Mouse (Mus musculus): ENCODE measurements around the gene Acer3. TPM values are rescaled to one million over a fixed set of nuclear protein-coding genes. Genes with fewer than 3 reads are reported as not detected.

Gene Acer3
- total and polyA plus RNA-seq, 2 experiments from 2014 or later, result 18.1 to 26.8 TPM

- DNase-seq (ENCODE audit: low spot score) (no peak), ATAC-seq (0 out of 2 replicates have a peak, but pooled peaks have one; percentile 24)
- no peaks in the 10 kb centered on the region for H3K36me3 ChIP-seq (ENCODE audit: insufficient read depth, low read length)
- no peak for TF ChIP-seq CTCF (IDR thresholded peaks at IDR 0.05; ENCODE audit: low read depth)
- no peaks in the 10 kb centered on the region for H3K4me1 ChIP-seq (ENCODE audit: insufficient read depth, low read length)
- H3K9ac ChIP-seq (replicated peaks; ENCODE audit: low read length), result no peak overlapping the region
- no peaks in the 10 kb centered on the region for H3K9me3 ChIP-seq (ENCODE audit: low read length)
- WGBS, result 57% methylated on average over 7 of the region's 7 CpGs
- H3K27ac ChIP-seq, result no peak overlapping the region
- H3K4me2 ChIP-seq (ENCODE audit: low read depth, low read length), result no peak overlapping the region
- no peaks in the 10 kb centered on the region for H3K27me3 ChIP-seq (ENCODE audit: insufficient read depth, low read length)
- no peak overlapping the region for H3K4me3 ChIP-seq (ENCODE audit: low read length)
Measured at GRCm38 (mm10) chr7:98329651-98330374, 8.8 kb upstream of the Acer3 start.

- no peak for TF ChIP-seq CTCF (IDR thresholded peaks at IDR 0.05; ENCODE audit: low read depth)
- WGBS, result 37% methylated on average over 2 of the region's 2 CpGs
- H3K4me3 ChIP-seq (ENCODE audit: low read length), result no peak overlapping the region
- H3K36me3 ChIP-seq (ENCODE audit: insufficient read depth, low read length), result no peaks in the 10 kb centered on the region
- H3K9me3 ChIP-seq (ENCODE audit: low read length), result no peaks in the 10 kb centered on the region
- no peak overlapping the region for H3K27ac ChIP-seq
- no peak overlapping the region for H3K9ac ChIP-seq (replicated peaks; ENCODE audit: low read length)
- H3K4me1 ChIP-seq (ENCODE audit: insufficient read depth, low read length), result peaks cover 5% of the 10 kb centered on the region
- DNase-seq (ENCODE audit: low spot score), result no peak
- no peak overlapping the region for H3K4me2 ChIP-seq (ENCODE audit: low read depth, low read length)
- ATAC-seq, result no peak
- H3K27me3 ChIP-seq (ENCODE audit: insufficient read depth, low read length), result no peaks in the 10 kb centered on the region
Measured at GRCm38 (mm10) chr7:98328311-98328710, 7.3 kb upstream of the Acer3 start.

- Histone ChIP-seq H3K27ac (no peak overlapping the region), H3K9ac (replicated peaks; ENCODE audit: low read length) (no peak overlapping the region), H3K4me3 (ENCODE audit: low read length) (no peak overlapping the region), H3K4me1 (ENCODE audit: insufficient read depth, low read length) (peaks cover 9% of the 10 kb centered on the region), H3K36me3 (ENCODE audit: insufficient read depth, low read length) (no peaks in the 10 kb centered on the region), H3K9me3 (ENCODE audit: low read length) (no peaks in the 10 kb centered on the region), H3K4me2 (ENCODE audit: low read depth, low read length) (no peak overlapping the region), H3K27me3 (ENCODE audit: insufficient read depth, low read length) (no peaks in the 10 kb centered on the region)
- no peak for ATAC-seq
- 62% methylated on average over 7 of the region's 7 CpGs for WGBS
- no peak for TF ChIP-seq CTCF (IDR thresholded peaks at IDR 0.05; ENCODE audit: low read depth)
- no peak for DNase-seq (ENCODE audit: low spot score)
Measured at GRCm38 (mm10) chr7:98326051-98326450, 5.0 kb upstream of the Acer3 start.

- Histone ChIP-seq H3K9ac (replicated peaks; ENCODE audit: low read length) (no peak overlapping the region), H3K4me1 (ENCODE audit: insufficient read depth, low read length) (peaks cover 9% of the 10 kb centered on the region), H3K27ac (no peak overlapping the region), H3K4me3 (ENCODE audit: low read length) (no peak overlapping the region), H3K4me2 (ENCODE audit: low read depth, low read length) (no peak overlapping the region), H3K9me3 (ENCODE audit: low read length) (no peaks in the 10 kb centered on the region), H3K27me3 (ENCODE audit: insufficient read depth, low read length) (no peaks in the 10 kb centered on the region), H3K36me3 (ENCODE audit: insufficient read depth, low read length) (no peaks in the 10 kb centered on the region)
- 45% methylated on average over 1 of the region's 1 CpGs for WGBS
- TF ChIP-seq CTCF (IDR thresholded peaks at IDR 0.05; ENCODE audit: low read depth), result no peak
- ATAC-seq (no peak), DNase-seq (ENCODE audit: low spot score) (peak; percentile 23)
Measured at GRCm38 (mm10) chr7:98324228-98324627, 3.2 kb upstream of the Acer3 start.

- WGBS, result 20% methylated on average over 5 of the region's 5 CpGs
- H3K4me2 ChIP-seq (ENCODE audit: low read depth, low read length), result no peak overlapping the region
- H3K36me3 ChIP-seq (ENCODE audit: insufficient read depth, low read length), result no peaks in the 10 kb centered on the region
- no peaks in the 10 kb centered on the region for H3K27me3 ChIP-seq (ENCODE audit: insufficient read depth, low read length)
- DNase-seq (ENCODE audit: low spot score), result peak; percentile 88
- no peak overlapping the region for H3K9ac ChIP-seq (replicated peaks; ENCODE audit: low read length)
- peak; percentile 84 for ATAC-seq
- peak overlapping the region; percentile 56; the same call in 1 of the 2 replicates for H3K27ac ChIP-seq
- no peak overlapping the region for H3K4me3 ChIP-seq (ENCODE audit: low read length)
- H3K4me1 ChIP-seq (ENCODE audit: insufficient read depth, low read length), result peaks cover 9% of the 10 kb centered on the region
- no peaks in the 10 kb centered on the region for H3K9me3 ChIP-seq (ENCODE audit: low read length)
- TF ChIP-seq CTCF (IDR thresholded peaks at IDR 0.05; ENCODE audit: low read depth), result no peak
Measured at GRCm38 (mm10) chr7:98323288-98324019, 2.4 kb upstream of the Acer3 start.

- no peak for ATAC-seq
- Histone ChIP-seq H3K27me3 (ENCODE audit: insufficient read depth, low read length) (no peaks in the 10 kb centered on the region), H3K9me3 (ENCODE audit: low read length) (no peaks in the 10 kb centered on the region), H3K36me3 (ENCODE audit: insufficient read depth, low read length) (no peaks in the 10 kb centered on the region), H3K9ac (replicated peaks; ENCODE audit: low read length) (no peak overlapping the region), H3K4me2 (ENCODE audit: low read depth, low read length) (no peak overlapping the region), H3K4me3 (ENCODE audit: low read length) (no peak overlapping the region), H3K4me1 (ENCODE audit: insufficient read depth, low read length) (peaks cover 9% of the 10 kb centered on the region), H3K27ac (no peak overlapping the region)
- no peak for DNase-seq (ENCODE audit: low spot score)
- no peak for TF ChIP-seq CTCF (IDR thresholded peaks at IDR 0.05; ENCODE audit: low read depth)
- 88% methylated on average over 3 of the region's 3 CpGs for WGBS
Measured at GRCm38 (mm10) chr7:98322415-98322814, 1.4 kb upstream of the Acer3 start.

Data from hindbrain, postnatal 0 days (tissue).